Mouse (Mus musculus) c-Kit-positive CD71-negative TER-119-negative erythroid progenitor cells, embryonic 14.5 days (primary cell): ENCODE measurements around the gene Ola1.
A peak's percentile ranks its signal among the peaks of the same experiment; 100 is the strongest.

ENCODE experiments used
- DNase-seq: peaks from one replicate; pipeline ENCODE4 v3.0.0-alpha.2; 2013; ENCODE audit warnings: low read depth

Ola1 gene

DNA sequence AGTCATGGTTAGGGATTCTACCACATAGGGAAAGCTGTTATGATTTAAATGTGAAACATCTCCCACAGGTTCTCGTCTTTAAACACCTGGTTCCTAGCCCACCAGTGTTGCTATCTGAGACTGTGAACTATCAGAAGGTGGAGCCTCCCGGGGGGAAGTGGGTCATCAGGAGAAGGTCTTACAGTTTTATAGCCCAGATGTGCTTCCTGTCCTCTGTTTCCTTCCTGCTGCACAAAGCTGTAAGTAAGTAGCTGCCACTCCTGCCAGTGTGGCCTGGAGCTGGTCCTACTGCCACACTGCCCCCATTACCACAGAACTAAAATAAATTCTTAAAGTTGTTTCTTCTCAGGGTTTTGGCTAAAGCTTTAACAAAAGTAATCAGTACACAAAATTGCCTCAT lies 72.6 kb downstream of the Ola1 start:
- DNase-seq, result no peak

DNA sequence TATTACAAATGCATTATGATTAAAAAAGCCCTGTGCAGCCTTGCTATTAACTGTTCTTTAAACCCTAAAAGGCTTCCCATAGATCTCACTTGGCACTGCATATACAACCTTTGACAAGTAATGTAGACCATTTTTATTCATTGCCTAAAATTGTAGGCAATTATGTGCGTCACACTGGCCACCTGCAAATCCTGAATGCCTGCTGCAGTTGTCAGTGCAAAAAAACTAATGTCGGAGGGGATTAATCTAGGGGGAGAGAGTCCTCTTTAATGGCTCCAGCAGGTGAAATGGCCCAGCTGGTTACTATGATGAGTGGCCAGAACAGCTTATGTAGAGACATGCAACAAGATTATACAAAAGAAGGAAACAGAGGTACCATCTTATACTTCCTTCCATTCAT lies 75.0 kb downstream of the Ola1 start:
- no peak for DNase-seq

- DNase-seq, result no peak
Measured at GRCm38 (mm10) chr2:73142832-73143470, 75.8 kb downstream of the Ola1 start.

DNA sequence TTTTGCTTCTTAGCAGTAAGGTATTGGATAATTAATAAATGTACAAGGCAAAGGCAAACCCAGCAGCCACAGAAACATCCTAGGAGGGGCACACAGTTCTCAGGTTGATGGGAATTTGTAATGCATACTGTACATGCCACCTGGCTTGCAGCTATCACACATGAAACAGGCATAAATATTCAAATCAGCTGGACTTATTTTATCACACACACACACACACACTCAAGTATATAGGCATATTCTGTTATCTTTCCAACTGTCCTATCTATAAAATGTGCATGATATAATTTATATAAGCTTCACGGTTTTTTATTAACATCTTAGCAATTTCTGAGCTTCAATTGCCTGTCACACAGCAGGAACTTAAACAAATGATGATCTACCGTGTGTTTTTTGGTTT lies 85.8 kb downstream of the Ola1 start:
- no peak for DNase-seq

GRCm38 (mm10) chr2:73127686-73128085 lies 91.0 kb downstream of the Ola1 start:
- DNase-seq, result no peak

- no peak for DNase-seq
Measured at GRCm38 (mm10) chr2:73118781-73119180, 99.9 kb downstream of the Ola1 start.

DNA sequence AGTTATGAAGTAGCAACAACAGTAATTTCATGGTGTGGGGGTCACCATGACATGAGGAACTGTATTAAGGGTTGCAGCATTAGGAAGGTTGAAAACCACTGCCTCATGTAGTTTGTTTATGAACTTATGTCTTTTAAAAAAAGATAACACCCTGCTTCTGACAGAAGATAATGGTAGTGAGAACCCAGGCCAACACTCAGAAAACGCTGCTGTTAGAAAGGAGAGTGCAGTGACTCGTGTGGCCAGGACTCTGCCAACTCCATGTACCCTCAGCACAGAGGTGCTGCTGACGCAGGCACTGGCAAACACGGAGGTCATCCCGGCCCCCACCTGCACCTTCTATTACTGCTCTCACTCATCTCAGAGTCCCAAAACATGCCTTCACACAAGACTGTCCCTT lies 111.6 kb downstream of the Ola1 start:
- DNase-seq, result no peak

DNA sequence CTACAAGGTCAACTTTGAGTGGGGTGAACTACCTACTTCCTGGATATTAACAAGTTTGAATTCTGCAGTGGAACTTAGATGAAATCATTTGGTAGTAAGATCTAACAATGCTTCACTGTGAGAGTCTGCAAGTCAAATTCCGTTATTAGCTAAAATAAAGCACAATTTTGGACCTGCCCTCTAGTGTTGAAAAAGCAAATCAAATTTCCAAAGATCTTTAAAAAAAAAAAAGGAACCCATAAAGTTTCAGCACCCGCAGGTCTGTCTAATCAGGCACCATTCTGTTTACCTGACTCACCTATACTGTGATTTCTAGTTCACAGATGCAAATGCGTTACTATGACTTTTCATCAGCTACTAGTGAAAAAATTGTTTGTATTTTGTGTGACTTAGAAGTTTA lies 122.2 kb downstream of the Ola1 start:
- DNase-seq, result no peak

DNA sequence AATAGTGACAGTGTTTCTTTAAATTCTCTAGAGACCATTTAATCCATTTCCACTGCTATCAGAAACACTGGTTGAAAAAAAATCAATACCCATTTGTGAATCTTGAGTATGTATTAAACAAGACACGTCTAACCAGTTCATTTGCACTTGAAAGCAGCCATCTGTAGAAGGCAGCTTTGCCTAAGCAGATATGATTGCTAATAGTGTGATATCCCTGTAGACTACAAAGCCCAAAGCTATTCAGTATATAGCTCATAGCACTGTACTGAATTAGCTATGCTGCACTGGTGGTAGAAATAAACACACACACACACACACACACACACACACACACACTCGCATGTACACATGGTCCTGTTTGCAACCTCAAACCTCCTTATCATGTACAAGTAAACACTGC lies 123.4 kb downstream of the Ola1 start:
- no peak for DNase-seq

DNA sequence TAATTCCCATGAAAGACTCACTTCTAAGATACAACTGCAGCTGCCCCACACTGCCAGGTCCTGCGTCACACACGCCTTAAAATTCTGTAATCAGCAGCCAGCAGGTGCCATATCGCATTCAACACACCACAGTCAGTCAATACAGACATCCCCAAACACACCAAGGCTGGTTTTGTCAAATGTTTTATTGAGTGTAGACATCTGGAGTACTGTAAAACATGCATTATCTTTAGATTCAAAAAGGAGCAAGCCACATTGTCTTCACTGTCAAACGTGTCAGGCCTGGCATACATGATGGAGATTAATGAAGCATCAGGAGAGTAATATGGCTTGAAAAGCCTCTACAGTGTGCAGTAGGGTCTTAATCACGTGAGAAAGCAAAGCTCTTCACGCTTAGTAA lies 125.7 kb downstream of the Ola1 start:
- DNase-seq, result peak; percentile 24

DNA sequence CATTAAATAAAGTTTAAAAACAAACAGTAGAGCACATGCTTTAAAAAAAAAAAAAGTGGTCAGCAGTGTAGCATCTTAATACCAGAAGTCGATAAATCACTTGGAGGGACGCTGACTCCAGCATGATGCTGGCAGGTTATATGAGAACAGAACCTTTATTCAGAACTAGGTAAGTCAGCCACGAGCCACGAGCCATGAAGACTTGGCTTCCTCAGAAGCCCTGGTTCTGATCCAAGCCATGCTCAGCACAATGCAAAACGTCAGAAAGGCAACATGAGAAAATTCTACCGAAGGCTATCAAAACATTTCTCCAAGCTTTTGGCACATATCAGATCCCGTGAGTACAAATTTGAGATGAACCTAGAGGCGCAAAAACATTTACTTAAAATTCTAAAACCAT lies 127.4 kb downstream of the Ola1 start:
- no peak for DNase-seq

DNA sequence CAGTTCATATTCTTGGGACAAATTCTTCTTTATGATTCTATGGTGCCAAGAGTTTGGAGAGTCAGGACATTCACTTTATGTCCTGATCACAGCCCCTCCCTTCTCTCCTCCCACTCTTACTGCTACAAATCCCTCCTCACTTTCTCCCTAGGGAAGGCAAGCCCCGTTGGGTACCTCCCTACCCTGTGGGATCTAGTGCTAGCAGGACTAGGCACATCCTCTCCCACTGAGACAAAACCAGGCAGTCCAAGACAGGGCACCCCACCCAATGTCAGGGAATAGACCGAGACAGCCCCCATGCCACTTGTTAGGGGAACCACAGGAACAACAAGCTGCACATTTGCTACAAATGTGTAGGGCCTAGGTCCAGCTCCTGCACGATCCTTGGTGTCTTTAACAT lies 131.1 kb downstream of the Ola1 start:
- DNase-seq, result no peak

DNA sequence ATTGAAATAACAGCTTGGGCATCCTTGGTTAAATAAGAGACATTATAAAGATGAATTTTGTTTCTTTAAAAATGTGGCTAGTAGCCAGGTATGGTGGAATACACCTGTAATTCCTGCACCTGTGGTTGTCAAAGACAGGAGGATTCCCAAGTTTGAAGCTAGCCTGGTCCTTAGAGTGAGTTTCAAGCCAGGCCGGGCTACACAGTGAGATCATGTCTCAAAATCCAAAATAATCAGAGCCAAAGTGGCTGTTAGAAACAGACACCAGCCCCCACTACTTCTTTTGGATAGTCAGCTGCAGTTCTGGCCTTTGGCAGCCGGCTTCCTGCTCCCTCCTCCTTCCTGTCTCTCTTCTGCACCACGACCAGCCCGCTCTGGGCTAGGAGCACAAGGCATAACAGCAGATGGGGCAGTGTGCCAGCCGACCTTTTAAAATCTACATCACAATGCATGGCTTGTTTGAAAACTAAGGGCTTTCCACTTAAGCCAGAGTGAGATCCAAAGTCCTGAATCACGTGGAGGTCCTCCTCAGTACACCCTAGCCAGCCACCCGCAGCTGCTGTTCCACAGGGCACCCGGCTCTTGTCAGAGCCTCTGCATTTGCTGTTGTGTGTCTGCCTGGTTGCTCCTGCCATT lies 132.9 kb downstream of the Ola1 start:
- no peak for DNase-seq

GRCm38 (mm10) chr2:73082476-73082875 lies 136.2 kb downstream of the Ola1 start:
- no peak for DNase-seq

DNA sequence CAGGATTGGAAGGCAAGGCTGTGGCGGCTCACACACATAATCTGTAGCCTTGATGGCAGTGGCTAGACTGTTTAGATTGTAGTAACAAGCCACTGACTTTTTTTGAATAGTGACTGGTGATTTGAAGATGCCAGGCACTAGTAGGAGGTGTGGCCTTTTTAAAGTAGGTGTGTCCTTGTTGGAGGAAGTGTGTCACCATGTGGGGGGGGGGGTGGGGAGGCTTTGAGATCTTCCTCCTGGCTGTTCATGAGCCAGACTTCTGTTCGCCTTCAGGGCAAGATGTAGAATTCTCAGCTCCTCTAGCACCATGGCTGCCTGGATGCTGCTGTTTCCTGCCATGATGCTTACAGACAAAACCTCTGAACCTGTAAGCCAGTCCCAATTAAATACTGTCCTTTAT lies 136.9 kb downstream of the Ola1 start:
- DNase-seq, result no peak

GRCm38 (mm10) chr2:73080084-73080483 lies 138.6 kb downstream of the Ola1 start:
- DNase-seq, result no peak

- no peak for DNase-seq
Measured at GRCm38 (mm10) chr2:73079311-73079710, 139.4 kb downstream of the Ola1 start.

- no peak for DNase-seq
Measured at GRCm38 (mm10) chr2:73073811-73074472, 144.8 kb downstream of the Ola1 start.

DNA sequence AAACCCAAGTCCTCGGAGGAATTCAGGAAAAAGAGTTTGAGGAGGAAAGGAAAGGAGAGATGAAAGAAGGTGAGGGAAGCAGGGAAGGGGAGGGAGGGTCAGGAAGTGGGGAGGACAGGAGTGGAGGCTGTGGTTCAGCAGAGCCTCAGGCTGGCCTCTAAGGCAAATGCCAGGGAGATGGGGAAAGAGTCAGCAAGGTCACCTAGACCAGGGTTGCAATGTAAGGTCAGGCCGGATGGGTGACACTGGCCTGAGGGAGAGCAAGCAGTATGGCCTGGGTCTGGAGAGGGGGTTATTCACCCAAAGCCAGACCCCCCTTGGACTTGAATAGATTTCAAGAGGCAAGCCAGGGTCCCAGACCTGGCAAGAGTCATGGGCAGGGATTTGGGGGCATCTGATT lies 147.5 kb downstream of the Ola1 start:
- no peak for DNase-seq

- DNase-seq, result no peak
Measured at GRCm38 (mm10) chr2:73070449-73071076, 148.2 kb downstream of the Ola1 start.

- DNase-seq, result no peak
Measured at GRCm38 (mm10) chr2:73069223-73069825, 149.4 kb downstream of the Ola1 start.

DNA sequence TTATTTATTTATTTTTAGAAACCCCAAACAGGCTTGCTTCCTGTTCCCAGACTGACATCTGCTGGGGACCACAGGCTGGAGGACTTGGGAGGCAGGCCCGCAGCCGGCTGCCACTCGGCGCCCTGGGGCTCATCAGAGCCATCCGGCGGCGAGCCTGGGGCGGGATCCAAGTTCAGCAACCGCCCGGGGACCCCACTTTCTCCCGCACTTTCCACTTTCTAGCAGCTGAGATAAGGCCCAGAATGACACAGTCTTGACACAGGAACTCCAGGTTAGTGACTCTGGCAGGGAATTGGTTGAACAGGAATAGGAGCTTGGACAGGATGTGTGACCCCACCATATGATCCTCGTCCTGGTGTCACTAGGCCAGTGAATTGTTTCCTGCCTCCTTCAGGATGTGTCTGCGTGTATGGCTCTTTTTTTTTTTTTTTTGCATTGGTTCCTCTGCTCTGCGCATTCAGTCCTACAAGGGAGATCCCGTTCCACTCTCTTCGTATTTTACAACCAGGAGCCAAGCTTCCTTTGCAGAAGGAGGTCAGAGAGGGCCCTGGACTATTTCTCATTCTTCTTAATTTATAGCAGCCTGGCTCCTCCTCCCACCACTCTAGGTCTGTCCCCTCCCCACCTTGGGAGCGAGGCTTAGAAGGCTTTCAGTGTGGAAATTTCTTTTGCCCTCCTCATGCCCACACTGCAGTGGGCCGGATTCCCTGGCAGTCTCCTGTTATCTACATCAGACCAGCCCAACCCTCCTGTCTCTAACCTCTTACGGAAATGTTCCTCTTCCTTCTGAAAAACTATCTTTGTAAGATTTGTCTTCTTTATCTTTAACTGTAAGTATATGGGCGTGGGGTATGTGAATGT lies 152.2 kb downstream of the Ola1 start:
- no peak for DNase-seq
